Mouse (Mus musculus): ENCODE results near the gene Timm50.

Timm50 gene

GRCm38 (mm10) chr7:28311926-28312543 is at the start of gene Timm50:
Gene Timm50 (minus strand): TSS chr7:28312072.
- peak; percentile 95 for DNase-seq (ENCODE audit: low read depth, low spot score)

DNA sequence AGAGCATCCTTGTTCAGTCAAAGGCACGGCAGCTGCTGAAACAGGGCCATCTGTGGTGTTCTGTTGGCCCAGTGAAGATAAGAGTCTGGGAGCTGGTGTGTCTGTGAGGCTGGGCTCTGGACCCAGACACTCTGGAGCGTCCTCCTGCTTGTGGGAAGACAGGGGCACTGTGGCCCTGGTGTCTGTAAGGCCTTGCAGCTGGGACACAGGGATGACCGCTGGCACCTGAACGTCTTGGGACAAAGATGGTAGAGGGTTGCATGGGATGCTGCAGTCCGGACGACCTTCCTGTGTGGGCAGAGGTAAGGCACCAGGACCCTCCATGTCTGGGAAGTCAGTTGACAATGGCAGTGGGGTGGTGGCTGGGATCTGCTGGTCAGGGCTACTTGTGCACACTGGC is 48.4 kb upstream of the Timm50 start:
- no peak for DNase-seq (ENCODE audit: low read depth, low spot score)

DNA sequence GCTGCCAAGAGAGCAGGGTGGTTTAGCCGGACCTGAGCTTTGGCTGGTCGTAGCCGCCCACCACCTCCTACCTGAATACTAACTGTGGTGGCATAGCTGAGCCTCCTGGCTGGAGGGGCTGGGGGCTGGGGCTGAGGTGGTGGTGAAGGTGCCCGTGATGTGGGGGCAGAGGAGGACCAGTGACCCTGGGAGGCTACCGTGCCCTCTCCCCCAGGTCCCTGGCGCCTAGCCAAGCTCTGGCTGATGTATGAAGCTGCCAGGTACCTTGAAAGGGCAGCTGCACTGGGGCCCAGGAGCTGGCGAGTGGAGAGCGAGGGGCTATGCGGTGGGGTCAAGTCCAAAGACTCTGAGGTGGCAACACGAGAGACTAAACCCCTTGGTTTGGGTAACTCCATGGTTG is 48.0 kb upstream of the Timm50 start:
- no peak for DNase-seq (ENCODE audit: low read depth, low spot score)

- no peak for DNase-seq (ENCODE audit: low read depth, low spot score)
These were observed 46.6 kb upstream of the Timm50 start for GRCm38 (mm10) chr7:28358431-28358830.

DNA sequence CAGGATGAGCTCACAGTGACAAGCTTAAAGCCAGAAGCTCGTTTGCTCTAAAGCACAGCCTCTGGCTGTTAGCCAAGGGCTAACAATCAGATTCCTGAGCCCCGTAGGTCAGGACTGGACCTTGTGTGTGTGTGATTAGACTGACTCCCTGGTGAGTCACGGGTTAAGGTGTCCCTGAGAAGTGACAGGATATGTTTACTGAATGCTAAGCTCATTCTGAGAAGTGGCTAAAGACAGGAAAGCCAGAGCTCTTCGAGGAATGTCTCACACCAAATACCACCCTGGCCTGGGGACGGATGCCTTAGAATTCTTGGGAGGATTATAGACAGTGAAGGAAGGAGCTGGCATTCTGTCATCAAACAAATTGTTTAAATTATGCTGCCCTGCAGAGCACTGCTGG is 46.1 kb upstream of the Timm50 start:
- no peak for DNase-seq (ENCODE audit: low read depth, low spot score)

- DNase-seq (ENCODE audit: low read depth, low spot score): no peak
These were observed 45.1 kb upstream of the Timm50 start for GRCm38 (mm10) chr7:28356981-28357380.

DNA sequence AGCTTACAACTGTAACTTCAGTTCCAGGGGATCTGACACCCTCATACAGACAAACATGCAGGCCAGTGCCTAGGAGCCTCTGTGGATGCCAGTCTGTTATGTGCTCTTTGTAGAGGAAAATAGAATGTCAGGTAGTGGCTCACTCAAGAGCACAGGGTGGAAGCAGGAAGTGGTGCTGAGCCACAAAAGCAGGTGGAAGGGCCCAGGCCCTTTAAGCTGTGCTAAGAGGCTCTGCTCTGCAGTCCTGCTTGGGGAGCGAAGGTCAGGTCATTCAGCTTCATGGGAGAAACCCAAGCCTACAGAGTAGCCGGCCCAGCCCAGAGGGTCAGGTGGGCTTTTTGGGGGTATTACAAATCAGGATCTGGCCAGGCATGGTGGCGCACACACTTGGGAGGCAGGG is 43.3 kb upstream of the Timm50 start:
- DNase-seq (ENCODE audit: low read depth, low spot score): no peak

DNA sequence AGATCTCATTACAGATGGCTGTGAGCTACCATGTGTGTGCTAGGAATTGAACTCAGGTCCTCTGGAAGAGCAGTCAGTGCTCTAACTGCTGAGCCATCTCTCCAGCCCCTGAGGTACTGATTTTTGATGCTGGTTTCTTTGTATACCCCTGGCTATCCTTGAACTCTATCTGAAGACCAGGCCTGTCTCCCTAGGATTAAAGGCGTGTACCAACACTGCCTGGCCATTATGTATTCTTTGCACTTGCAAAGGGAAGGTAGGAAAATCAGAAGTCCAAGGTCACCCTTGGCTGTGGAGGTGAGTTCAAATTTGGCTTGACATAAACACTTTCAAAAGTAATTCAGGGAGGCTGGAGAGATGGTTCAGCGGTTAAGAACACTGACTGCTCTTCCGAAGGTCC is 42.7 kb upstream of the Timm50 start:
- no peak for DNase-seq (ENCODE audit: low read depth, low spot score)

DNA sequence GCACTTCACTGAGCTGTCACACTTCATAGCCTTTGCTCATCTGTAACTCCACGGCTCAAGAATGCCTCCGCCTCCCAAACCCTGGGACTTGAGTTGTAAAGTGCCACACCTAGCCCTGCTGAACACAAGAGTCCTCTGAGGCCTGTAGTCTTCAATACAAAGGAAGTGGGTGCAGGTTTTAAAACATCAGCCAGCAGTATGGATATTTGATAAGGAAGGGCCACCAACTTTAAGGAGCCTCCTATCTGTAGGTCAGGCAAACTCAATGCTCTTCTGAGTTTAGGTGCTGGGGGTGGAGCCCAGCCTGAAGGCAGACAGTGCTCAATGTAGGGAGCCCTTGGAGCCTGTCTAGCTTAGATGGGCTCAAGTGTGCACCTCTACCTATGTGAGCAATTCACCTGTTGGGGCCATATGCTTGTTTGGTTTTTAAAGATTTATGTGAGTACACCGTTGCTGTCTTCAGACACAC is 42.3 kb upstream of the Timm50 start:
- DNase-seq (ENCODE audit: low read depth, low spot score): no peak

- DNase-seq (ENCODE audit: low read depth, low spot score): no peak
These were observed 41.4 kb upstream of the Timm50 start for GRCm38 (mm10) chr7:28353267-28353666.

DNA sequence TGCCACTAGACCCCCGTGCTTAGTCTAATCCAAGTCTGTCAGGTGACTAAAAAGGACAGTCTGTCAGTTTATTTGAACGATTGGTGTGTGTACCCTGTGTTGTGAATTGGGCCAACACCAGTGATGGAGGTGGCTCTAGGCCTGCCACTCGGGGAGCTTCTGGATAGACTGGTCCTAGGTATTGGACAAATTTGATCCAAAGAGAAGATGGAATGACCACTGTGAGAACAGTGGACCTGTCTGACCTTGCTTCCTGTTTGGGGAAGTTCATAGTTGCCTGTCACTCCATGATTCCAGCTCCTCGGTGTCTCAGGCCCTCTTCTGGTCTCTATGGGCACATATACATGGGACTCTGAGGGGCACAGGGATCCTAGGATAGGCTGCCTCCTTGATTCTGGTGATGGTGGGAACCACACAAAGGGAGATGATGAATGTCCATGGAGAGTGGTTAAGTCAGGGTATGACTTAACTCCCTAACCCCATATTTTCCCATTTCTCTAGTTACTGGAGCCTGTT is 39.9 kb upstream of the Timm50 start:
- no peak for DNase-seq (ENCODE audit: low read depth, low spot score)

DNA sequence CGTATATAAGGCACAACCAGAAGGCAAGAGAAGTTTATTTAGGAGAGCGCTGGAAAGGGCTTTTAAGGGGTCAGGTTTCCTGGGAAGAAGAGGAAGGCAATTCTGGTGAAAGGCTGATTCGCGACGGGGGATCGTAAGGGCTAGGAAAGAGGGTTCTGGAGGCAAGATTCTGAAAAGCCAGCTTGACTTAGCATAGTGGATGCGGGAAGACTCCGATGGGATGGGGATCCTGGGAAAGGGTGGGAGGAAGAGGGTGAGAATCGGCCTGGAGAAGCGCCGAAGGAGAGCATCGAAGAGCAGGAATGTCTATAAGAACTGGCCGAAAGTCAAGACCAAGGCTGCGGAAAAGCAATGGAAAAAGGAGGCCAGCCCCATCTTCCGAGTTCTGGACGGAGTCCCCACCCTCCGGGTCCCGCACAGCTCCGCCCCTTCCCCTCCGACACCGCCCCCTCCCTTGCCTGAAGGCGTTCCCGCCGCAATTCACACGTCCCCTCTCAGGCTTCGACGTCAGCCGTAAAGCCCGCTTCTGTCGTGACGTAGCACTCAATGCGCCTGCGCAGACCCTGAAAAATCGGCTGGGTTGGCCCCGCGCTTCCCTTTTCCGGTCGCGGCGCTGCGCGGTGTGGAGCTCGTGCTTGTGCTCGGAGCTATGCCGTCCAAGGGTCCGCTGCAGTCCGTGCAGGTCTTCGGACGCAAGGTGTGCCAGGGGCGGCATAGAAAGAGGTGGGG is 38.4 kb upstream of the Timm50 start, which contains the start of gene Rps16:
Rps16 (plus strand) TSS at position 498 of the 729 bp plus-strand sequence.
- peak; percentile 95 for DNase-seq (ENCODE audit: low read depth, low spot score)

DNA sequence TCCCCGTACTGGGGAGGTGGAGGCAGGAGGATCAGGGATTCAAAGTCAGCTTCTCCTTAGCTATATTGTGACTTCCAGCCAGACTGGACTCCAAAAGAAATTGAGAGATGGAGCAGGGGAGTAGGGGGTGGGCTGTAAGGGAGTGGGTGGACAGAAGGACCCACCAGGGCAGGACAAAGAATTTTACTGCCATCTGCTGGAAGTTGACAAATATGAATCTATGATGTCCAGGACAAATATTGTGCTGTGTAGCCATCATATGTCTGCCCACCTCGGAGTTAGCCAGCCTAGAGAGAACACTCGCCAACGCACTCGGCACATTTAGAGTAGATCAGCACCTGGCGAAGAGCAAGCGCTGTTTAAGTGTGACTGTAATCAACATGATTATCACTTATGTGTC is 36.7 kb upstream of the Timm50 start:
- DNase-seq (ENCODE audit: low read depth, low spot score): no peak

GRCm38 (mm10) chr7:28347746-28348145 is 35.9 kb upstream of the Timm50 start:
- DNase-seq (ENCODE audit: low read depth, low spot score): no peak

DNA sequence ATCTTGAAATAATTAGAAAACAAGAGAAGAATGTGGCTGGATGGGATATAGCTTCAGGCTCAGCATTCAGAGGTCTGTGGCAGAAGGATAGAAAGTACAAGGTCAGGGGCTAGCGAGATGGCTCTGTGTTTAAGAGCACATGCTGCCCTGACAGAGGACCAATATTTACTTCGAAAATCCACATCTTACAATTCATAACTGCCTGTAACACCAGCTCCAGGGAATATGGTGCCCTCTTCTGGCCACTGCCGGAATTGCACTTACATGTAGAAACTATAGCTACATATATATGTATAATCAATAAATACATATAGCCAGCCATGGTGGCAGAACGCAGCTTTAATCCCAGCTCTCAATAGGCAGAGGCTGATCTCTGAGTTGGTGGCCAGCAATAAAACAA is 32.8 kb upstream of the Timm50 start:
- peak; percentile 71 for DNase-seq (ENCODE audit: low read depth, low spot score)

DNA sequence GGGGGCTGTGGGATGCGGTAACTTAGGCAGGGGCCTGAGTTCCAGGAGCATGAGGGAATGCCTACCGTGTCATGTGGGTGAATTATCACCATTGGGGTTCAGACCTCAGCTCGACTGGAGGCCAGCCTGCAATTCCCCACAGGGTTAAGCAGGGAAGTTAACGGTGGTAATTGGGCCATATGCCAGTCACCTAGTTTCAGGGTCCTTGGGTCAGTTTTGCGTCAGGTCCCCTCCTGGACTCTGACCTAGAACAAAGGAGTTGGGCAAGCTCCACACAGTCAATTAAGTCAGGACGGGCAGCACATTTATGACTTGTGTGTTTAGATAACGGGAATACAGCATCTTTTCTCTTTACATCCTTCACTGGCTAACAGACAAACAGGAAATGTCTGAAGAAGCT is 29.5 kb upstream of the Timm50 start:
- no peak for DNase-seq (ENCODE audit: low read depth, low spot score)

DNA sequence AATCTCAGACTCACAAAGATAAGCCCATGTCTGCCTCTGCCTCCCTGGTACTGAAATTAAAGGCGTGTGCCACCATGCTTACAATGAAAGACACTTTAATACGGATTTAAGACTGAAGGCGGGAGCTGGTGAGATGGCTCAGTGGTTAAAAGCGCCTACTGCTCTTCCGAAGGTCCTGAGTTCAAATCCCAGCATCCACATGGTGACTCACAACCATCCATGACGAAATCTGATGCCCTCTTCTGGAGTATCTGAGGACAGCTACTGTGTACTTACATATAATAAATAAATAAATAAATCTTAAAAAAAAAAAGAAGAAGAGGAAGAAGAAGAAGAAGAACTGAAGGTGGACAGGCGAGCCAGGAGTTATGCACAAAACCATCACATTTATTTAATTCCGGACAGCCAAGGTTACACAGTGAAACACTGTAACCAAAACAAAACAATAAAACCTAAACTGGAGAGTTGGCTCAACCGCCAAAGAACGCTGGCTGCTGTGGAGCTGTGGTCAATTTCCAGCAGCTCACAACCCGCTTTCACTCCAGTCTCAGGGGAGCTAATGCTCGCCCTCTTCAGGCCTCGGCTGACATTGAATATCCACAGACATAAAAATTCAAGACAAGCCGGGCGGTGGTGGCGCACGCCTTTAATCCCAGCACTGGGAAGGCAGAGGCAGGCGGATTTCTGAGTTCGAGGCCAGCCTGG is 27.5 kb upstream of the Timm50 start:
- DNase-seq (ENCODE audit: low read depth, low spot score): peak; percentile 33

GRCm38 (mm10) chr7:28338108-28338998 is 26.5 kb upstream of the Timm50 start, which contains the start of gene Supt5:
Gene Supt5 (minus strand): TSS chr7:28338746.
- DNase-seq (ENCODE audit: low read depth, low spot score): peak; percentile 99

DNA sequence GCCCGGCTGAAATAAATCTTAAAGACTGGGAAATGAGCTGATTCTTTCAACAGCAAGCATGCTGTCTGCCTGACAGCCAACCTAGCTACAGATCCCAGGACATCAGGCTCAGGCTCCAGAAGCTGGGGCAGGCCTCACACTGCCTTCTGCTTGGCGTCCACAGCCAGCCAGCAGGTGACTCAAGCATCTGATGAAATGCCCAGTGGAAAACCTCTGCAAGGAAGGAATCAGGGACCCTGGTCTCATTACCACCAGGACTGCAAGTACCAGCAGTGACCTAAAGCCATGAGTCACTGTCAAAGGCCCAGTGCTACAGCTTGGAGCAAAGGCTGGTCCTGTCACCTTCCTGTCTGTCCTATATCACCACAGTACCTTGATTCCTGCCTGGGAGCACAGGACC is 23.6 kb upstream of the Timm50 start:
- no peak for DNase-seq (ENCODE audit: low read depth, low spot score)

- no peak for DNase-seq (ENCODE audit: low read depth, low spot score)
These were observed 22.7 kb upstream of the Timm50 start for GRCm38 (mm10) chr7:28334534-28334933.

DNA sequence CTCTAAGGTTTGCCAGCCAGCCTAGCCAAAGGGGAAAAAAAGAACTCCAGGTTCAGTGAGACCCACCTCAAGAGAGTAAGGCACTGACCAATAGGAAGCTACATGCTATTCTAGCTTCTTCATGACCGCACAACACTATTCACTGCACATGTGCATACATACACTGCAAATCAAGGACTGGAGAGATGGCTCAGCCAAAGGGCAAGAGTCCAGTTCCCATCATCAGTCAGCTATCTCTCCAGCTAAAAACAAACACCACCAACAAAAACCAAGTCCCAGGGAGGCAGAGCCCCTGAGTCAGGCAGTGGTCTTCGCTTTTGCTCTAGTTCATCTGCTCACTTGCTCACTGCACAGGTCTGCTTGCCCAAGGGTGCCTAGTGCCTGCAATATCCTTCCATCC is 16.4 kb upstream of the Timm50 start:
- DNase-seq (ENCODE audit: low read depth, low spot score): no peak
